Mouse (Mus musculus) lung, adult 2 months (tissue): ENCODE results near the gene Adipor2.

ENCODE experiments used
- CTCF ChIP-seq: fragments of 200-500 bp; IDR thresholded peaks from 2 replicates; pipeline ENCODE4 v1.5.1; 2011; ENCODE audit warnings: mild to moderate bottlenecking, low read length, control low read depth; ENCODE audit not compliant: insufficient read depth
- POLR2A ChIP-seq: fragments of 200-500 bp; IDR thresholded peaks from 2 replicates; pipeline ENCODE4 v1.6.1; 2011; ENCODE audit warnings: low read depth, mild to moderate bottlenecking, control low read depth, low read length, borderline replicate concordance; ENCODE audit errors: extremely low read depth

DNA sequence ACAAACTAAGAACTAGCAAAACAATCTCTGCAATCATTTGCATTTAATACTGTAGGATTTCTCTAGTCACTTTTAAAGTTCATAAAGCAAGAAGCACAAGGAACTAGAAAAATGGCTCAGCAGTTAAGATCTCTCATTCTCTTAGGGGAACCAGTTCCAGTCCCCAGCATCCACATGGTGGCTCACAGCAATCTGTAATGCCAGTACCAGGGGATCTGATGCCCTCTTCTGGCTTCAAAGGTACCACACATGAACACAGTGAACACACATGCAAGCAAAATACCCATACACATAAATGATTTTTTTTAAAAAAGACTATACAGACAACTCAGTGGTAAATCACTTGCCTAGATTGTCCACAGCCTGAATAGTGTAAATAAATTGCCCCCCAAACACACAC is 45.9 kb downstream of the Adipor2 start:
- TF ChIP-seq POLR2A (no peak), CTCF (no peak)
